Mouse (Mus musculus) urinary bladder, postnatal 25 days (tissue): ENCODE measurements around the gene Trim37.

Experiments used
- DNase-seq: peaks from one replicate; pipeline ENCODE4 v3.0.0; 2022; ENCODE audit warnings: low spot score

Trim37 gene

DNA sequence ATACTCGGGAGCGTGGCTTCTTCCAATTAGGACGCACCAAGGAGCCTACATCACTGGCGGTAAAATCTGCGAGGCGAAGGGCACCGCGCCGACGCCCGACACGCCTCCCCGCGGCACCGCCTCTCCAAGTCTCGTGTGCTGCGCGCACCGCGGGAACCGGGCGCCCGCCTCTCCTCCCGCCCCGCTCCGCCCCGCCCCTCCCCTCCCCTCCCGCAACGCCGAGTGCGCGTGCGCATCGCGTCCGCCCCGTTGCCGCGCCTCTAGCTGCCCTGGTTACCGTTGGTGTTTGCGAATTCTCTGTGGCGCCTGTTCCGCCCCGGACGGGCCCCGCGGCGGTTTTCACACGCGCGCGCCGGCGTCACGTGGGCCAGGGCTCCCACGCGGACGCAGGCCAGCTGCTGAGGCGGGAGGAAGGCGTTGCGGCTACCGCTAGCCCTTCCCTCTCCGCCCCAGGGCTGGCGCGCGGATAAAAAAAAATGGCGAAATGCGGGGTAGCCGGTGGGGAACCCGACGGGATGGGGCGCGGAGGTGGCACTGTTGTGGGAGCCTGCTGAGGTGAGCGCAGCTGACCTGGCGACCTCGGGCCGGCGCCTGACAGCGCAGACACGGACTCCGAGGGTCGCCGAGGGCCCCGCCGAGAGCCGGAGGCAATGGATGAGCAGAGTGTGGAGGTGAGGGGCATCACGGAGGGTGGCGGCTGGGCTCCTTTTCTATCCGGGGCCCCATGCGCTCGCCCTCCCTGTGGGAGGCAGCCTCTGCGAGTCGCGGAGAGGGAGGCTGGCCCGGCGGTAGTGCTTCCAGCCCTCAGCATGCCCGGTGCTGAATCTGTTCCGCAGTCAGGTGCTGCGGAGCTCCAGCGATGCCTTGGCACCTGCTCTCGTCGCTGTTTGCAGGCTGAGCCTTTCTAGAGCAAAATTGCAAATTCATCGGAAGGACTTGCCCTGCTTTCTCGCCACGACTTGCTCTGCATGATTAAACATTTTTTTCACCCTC is at the start of gene Trim37:
Gene Trim37, plus strand, starts transcription at position 254 of the 993 bp plus-strand sequence.
- peak; percentile 76 for DNase-seq

DNA sequence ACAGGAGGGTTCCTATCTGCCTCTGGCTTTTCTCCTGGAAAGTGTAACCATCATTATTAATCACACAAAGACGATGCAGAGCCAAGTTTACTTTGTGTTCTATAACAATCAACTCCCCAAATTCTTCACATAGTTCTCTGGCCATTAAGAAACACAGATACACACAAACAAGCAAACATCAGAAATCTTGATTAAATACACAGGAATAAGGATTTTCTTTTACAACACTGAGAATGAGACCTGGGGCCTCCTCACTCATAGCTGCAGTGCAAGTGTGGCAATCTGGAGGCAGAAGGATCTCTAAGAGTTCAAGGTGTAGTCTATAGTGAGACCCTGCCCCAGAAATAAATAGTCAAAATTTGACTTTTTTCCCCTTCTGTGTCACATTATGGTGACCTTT is 43.2 kb upstream of the Trim37 start:
- no peak for DNase-seq

DNA sequence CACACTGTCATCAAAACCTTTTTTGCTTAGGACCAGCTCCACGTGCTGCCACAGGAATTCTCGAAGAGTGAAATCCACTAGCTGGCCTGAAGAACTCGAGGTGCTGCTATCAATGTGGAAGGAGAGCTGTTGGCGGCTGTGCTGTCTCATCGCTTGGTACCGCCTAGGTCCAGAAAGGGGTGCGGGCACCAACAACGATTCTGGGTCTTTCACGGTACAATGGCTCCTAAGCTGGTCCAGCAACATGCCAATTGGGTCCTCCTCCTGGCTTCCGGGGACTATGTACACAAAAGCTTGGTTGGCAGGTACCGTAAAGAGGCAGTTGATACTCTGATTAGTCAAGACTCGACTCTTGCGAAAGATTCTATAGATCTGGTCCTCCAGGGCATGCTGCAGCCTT is 41.4 kb upstream of the Trim37 start:
- no peak for DNase-seq

DNA sequence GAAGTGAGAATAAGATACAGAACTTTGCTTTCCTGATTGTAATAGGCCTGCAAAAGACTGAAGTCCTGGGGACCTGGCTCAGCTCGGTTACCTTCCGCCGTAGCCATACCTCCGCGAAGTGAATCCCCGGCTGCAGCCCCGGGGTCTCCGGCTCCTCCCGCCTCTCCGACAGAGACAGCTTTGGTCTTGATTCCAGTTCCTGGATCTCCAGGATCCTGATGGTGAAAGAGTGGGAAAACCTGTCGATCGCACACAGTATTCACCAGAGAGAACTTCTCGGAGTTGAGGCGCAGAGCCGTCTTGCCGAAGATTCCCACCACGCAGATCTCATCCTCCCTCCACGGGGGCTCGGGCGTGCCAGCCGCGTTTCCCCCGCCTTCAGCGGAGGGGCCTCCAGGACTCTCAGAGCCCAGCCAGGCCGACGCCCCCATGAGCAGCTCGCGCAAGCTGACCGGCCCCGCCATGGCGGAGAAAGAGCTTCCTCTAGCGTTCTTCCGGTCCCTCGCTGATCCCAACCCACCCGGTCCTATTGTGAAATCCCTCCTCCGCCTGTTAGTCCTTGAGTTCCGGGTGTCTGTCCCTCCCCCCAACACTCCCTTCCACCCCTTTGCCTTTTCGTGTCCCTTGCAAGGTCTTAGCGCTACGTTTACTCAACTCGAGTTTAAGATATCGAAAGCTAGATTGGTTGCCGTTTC is 40.4 kb upstream of the Trim37 start, which contains the start of gene Smg8:
Gene Smg8, minus strand, starts transcription at position 485 of the 695 bp plus-strand sequence.
- DNase-seq: peak; percentile 70

DNA sequence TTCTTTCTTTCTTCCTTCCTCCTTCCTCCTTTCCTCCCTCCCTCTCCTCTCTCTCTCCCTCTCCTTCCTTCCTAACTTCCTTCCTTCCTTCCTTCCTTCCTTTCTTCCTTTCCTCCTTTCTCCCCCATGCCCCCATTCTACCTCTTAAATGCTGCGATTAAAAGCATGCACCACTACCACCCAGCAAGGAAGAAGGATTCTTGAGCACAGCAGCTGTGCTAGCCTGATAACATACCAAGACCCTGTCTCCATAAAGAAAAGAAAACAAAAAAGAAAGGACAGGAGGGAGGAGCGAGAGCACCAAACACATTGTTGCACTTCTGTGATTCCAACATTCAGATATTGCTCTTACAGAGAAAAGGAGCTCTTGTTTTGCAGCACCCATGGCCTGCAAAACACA is 39.7 kb upstream of the Trim37 start:
- no peak for DNase-seq

DNA sequence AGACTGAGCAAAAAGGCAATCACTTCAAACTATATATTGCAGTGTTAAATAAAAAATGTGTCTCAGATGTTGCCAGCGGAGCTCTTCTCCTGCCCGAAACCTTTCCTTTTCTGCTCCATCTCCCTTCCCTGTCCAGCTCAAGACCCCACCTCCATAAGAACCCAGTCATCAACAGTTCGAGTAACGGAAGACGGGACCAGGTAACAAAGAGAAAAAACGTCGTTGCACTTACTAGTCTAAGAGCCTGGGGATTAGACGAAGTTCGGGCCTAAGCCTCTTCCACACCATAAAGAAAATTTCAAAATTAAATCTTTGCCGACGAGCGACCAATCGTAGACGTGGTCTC is 18.5 kb upstream of the Trim37 start, which contains the start of gene Prr11:
Gene Prr11, minus strand, starts transcription at position 300 of the 346 bp plus-strand sequence.
- no peak for DNase-seq

DNA sequence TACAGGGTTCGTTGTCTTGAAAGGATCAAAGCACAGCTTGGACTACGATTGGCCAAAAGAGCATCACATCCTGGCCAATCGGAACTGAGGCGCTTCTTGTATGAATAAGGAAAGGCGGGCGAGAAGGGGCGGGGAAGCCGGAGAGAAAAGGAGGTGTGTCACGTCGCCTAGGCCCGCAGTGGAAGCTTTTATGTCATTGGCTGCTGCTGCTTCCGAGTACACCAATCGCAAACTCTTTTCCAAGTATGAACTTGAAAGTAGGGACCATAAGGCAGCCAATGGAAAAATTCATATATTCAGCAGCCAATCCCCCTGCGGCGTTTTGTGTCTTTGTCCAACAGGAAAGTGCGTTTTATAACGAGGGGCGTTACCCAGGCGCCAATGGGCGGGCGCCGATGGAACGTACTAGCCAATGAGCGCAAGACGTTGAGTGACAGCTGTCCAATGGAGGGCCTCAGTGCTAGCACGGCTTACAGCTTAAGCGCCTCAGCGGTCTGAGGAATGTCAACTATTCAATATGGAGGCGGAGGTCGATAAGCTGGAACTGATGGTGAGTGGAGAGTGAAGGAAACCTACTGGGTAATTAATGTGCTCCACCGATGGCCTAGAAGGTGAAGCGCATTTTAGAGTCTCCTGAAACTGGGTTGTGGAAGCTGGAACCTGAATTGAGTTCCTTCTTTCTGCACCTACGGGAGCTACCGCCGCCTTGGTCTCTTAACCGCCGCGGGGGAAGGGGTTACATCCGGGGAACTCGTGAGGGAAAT is 17.9 kb upstream of the Trim37 start, which contains the start of gene Ska2:
Gene Ska2, plus strand, starts transcription at position 480 of the 764 bp plus-strand sequence.
- peak; percentile 85 for DNase-seq

DNA sequence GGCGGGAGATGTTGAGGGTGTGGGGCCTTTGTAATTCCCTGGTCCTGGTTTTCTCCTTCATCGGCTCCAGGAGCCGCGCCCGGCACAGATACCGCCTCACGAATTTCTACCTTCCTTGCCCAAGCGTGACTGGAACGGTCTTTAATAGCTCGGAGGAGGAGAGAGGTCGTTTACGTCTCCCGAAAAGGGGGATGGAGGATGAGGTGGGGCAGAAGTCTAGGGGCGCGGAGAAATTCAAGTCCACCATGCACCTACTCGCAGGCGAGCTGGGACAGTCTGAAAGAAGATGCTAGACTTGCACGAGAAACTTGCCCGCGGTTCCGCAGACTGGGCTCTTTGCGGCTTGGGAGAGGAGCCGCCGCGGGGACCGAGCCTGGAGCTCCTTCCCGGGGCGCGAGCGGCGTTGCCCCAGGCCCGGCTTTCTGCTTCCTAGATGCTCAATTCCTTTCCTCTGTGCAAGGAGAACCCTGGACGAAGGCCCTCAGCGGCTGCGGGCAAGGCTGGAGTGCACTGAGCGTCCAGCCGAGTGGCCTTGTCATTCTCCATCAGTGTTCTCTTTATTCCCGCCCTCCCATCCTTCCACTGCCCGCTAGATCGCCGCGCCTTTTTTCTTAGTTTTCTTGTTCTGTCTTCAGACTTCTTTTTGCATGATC is 17.2 kb upstream of the Trim37 start:
- peak; percentile 8 for DNase-seq

DNA sequence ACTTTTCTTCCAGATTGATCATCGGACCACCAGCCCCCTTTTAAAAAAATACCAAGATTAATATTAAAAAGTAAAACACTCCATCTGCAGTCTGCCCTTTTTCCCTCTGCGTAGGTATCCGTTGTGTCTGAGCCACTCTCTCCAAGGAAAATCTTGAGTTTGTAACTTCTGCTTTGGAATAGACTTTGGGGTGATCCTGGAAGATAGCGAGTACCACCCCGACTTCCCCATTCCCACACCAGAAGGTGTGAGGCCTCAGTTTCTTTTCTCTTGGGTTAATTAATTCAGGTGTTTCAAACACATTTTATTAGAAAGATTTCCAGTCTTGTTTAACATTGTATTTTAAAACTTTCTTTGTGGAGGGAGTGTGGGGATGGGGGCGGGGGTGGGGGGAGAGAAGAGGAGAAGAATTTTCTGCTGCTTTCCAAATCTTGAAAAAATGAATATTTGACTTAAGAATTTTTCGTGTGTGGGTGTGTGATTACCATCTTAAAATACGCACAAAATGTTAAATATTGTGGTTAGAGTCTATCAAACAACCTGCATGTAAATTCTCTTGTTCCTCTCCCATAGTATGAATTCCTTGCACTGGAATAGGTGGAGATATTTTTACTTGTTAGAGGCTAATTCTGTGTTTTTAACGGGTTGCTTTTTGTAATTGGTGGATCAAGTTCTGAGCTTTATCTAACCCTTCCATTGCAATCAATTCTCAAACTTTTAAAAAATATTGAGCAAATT is 16.5 kb upstream of the Trim37 start:
- DNase-seq: no peak

DNA sequence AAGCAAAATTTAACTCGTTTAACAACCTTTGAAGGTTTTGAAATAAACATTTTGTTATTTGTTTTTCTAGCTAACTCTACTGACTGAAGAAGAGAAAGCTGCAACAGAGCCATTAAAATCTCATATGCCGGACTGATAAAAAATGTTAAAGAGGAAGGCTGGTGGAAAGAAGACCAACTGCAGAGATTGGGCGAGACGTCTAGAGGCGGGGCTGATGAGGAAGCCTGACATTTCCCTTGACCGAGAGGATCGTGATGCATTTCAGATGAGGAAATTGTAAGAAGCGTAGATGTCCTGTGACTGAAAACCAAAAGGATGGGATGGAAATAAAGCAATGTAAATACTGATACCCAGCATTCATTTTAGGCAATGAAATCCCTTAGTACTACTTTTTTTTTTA is 5.0 kb upstream of the Trim37 start:
- DNase-seq: no peak

DNA sequence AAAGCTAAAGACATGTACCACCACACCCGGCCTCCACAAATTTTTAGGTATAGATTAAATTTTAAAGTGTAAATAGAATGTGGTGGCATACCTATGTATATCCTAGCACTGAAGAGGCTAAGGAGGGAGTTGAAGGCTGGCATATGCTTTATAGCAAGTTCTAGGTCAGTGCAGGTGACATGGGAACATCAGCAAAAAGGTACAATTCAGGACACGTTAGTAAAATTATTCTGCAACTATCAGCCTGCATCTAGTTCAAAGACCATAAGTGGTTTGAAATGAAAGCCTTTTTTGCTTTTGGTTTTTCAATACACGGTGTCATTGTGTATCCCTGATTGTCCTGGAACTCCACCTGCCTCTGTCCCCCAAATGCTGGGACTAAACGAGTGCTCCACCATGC is 1.3 kb upstream of the Trim37 start:
- DNase-seq: no peak

DNA sequence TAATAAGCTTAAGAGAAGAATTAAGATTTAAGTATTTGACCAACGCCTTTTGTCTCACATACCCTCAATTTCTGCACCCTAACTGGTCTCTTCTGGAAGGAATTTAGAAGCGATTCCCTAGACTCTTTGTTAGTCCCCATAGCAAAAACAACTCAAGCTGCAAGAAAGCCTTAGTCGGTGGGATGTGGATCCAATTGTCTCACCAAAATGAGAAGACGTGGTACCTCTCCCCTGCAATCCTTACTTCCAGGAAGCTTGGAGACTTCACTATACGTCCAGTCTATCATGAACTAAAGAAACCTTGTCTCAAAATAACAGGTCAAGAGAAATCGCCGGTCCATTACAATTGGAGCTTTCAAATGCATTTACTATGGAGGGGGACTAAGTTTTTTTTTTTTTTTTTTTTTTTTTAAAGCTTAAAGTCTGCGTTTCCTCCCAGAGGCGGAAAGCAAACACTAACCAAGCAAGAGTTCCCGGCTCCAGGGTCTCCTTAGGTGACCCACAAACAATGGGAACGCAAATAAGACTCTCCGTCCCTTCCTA is 525 bp upstream of the Trim37 start:
- DNase-seq: no peak

DNA sequence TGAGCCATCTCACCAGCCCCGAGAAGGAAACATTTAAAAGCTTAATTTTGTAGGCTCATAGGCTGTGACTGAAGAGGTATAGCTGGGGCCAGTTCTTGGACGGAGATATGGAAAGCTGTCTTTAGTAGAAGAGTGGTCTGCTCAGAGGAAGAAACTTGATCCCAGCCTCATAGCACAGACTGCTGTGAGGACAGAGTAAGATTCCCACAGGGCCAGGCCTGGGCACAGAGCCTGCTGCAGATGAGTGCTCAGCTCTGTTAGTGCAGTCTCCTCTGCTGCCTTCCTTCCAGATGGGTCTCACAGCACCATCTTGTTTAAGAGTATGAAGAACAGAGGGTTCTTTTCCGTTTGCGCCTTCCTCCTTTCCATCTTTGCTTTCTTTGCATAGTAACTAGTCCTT is 9.4 kb downstream of the Trim37 start:
- DNase-seq: no peak

DNA sequence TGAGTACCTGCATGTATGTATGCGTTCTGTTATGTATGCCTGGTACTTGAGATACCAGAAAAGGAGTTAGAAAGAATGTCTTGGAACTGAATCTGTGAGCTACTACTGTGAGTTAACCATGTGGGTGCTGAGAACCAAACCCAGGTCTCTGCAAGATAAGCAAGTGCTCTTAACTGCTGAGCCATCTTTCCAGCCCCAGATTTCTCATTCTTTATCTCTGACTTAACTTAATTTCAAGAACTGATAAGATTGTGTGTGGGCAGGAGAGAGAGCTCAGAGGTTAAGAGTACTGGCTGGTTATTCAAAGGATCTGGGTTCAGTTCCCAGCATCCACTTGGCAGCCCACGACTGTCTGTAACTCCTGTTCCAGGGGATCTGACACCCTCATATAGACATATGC is 31.1 kb downstream of the Trim37 start:
- DNase-seq: no peak

DNA sequence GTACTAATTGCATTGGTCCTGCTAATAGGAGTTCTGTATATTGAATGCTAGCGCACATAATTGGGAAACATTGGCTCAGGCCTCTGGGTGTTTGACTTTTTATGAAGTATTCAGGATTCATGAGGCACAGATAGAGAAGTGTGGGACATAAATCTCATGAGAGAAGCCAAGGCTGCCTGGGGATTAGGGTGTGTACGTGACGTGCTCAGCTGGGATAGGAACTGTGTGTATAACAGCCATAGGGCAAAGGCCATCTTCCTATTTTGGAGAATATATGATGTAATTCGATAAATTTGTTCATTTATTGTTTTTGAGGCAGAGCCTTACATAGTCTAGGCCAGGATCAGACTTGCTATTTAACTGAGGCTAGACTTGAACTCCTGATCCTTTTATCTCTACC is 35.8 kb downstream of the Trim37 start:
- DNase-seq: no peak

DNA sequence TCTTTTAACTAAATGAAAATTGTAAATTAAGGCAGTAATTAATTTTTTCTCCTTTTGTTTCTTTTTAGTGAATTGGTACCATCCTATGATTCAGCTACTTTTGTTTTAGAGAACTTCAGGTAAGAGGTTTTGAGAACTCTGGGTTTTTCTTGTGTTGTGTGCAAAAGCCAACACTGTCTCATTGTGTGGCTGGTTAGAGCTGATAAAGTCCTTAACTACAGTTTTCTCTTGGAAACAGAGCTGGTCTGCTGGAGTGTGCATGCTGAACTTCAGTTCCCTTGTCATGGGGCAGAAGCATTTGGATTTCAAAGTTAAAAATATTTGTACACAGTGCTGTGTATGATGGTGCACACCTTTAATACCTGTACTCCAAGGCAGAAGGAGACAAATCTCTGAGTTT is 36.9 kb downstream of the Trim37 start:
- DNase-seq: no peak

DNA sequence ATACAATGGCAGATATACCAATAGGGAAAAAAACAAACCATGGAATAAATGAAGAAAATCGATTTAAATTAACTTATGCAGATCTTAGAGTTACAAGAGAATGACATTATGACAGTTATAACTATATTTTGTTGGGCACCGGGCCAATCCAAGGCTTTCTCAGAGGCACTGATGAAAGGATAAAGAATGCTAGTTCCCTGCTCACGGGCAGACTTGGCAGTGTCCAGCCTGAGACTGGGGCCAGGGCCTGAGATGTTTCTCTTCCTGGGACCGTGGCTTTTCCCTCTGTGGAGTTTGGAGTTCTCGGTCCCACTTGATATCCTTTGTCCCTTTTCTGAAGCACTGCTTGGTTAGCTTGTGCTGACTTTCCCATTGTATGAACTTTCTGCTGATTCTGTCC is 46.7 kb downstream of the Trim37 start:
- DNase-seq: no peak

DNA sequence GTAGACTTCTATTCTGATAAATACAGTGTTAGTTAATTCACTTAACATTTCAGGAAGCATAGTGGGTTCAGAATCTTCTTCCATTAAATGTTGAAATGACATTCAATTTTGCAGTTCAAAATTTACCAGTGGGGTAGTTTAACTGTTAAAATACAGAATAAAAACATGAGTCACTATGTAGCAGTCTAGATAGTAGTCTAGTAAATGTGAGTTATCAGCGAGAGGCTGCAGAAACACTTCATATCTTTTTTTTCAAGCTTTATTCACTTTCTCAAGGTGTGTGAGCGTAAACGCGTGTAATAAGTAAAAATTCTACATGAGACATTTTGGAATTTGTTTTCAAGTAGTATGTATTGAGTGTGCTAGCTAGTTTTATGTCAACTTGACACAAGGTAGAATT is 48.2 kb downstream of the Trim37 start:
- no peak for DNase-seq

DNA sequence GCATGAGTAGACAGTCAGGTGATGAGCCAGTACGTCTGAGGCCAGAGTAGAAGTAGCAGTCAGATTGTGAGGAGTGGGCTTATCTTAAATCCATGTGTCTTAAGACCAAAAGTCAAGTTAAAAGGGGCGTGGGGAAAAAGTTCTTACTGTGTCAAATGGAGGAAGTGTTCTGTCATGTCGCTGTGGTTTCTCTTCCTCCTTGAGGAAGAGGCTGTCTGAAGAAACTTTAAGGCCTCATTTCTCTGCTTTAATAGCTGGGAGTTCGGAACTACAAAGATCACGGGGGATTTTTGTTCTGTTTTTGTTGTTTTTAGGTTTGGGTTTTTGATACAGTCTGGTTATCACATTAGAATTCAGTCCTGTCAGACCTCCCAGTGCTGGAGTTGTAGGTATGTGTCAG is 85.4 kb downstream of the Trim37 start:
- no peak for DNase-seq

DNA sequence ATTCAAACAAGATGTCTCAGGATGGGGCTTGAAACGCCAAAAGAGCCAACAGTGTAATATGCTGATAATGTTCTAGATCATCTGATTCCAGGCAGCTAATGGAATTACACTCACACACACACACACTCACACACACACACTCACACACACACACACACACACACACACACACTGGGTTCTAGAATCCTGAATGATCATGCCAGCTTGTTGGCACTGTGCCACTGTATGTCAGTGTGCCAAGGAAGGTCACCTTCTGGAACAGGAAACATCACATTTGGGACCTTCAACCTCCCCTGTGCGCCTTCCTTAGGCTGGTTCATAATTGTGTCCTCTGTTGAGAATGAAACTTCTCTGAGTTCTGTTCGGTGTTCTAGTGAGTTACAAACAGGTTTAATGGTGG is 95.8 kb downstream of the Trim37 start:
- no peak for DNase-seq

DNA sequence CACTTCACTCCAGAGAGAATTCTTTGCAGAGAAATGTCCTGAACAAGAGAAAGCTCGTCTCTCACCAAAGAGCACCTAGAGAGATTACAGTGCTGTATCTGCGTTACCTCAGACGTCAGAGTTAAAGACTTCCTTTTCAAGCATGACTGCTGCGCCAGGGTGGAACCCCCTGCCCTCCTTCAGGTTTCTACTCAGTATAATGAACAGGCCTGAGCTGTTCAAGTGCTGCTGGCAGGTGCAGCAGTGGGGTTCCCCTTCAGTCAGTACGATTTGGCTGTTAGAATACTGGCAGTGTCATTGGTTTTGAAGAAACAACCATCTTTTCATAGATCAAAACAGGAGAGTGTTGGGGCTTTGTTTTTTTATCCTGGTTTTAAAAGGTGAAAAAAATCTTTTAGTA is 100.2 kb downstream of the Trim37 start:
- DNase-seq: no peak
